Mouse (Mus musculus): ENCODE data around the gene Tgm2.

Gene Tgm2

GRCm38 (mm10) chr2:158106947-158107587 is 39.2 kb downstream of the Tgm2 start:
- peak; percentile 76 for DNase-seq

DNA sequence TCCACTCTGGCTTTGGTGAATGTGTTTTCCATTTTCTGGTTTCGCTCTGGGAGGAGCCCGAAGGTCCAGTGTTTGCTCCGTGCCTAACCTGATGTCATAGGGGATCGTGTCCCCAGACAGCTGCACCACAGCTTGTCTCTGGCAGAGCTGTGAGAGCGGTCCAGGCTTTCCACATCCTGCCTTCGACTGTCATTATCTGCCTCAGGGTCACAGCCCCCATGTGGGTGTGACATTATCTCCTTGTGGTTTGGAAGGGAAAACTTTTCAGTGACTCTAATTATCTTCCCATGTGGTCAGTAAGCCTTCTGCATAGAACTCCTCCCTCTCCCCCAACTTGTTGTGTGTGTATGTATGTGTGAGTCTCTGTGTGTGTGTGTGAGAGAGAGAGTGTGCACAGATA is 40.6 kb downstream of the Tgm2 start:
- DNase-seq: no peak

GRCm38 (mm10) chr2:158104966-158105365 is 41.3 kb downstream of the Tgm2 start:
- DNase-seq: no peak

DNA sequence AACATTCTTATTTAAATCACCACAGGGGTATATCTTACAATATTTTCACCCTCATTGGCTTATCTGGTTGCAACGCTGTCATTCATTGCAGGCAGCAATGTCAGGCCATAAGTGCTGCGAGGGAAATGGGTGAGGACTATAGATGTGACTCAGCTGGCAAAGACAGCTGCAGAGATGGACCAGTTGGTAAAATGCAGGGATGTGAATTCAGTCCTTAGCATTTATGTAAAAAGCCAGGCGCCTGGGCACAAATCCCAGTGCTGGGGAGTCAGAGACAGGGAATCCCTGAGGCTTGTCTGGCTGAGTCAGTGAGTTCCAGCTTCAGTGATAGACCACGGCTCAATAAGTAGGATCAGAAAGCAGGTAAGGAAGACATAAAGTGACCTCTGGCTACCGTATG is 44.5 kb downstream of the Tgm2 start:
- DNase-seq: no peak

DNA sequence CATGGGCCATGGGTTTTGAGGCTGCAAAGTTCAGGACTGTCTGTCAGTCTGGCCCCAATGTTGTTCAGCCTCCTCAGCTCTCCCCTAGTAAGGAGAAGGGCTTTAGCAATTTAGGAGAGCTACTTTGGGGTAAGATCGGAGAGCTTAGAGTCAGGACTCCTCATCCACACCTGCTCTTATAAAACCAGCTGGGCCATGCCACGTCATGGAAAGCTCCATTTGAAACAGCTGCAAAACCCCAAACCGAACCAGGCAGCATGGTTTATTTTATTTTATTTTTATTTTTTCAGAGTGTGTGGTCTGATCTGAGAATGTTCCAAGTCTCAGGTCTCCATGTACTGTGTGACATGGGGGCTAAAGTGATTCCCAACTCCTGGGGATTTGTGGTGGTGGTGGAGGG is 46.7 kb downstream of the Tgm2 start:
- DNase-seq: no peak

DNA sequence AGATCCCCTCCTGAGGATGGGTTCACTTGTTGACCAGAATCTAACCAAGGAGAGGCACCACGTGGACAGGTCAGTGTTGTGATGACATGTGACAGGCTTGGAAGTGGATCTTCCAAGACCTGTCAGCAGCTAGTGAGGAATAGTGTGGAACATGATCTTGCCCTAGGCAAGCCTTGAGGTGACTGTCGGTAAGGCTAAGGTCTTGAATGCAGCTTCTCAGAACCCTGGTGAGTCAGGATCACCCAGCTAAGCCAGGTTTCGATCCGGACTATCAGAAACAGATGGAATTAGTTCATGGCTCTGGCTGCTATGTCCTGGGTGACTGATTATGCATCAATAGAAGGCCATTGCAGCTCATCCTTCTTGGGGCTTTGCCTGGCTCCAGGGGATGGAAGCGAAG is 47.5 kb downstream of the Tgm2 start:
- no peak for DNase-seq

DNA sequence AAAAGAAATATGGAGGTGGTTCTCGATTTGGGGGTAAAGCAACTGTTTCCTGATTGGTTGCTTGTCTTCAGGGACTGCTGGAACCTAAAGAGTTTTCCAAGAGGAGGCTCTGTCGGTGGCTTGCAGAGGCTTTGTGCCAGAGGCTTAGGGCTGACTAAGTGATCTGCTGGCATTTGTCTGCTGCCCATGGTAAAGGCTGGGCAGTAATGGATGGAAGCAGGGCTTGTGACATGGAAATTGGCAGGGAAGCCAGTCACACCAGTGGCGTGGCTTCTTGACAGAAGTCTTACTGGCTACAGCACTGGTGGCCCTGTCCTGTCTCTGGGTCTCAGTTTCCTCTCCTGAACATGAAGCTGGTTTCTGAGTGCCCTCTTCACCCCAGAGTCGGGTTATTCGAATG is 49.2 kb downstream of the Tgm2 start:
- no peak for DNase-seq

DNA sequence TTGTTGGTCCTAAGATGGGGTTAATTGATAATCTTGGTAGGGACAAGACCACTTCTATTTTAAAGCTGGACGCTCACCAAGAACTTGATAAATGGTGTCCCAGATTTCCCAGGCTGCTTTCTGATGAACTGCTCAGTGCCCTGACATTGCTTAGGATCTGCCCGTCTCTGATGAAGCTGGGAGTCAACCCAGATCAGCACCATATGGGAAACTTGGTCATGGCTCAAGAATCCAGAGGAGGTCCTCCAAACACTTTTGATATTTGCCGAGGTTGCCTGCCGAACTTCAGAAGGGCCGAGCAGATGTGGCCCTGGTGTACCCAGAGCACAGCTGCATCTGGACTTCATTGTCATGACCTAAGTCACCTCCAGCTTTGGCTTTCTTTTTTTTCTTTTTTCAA is 51.4 kb downstream of the Tgm2 start:
- no peak for DNase-seq

- no peak for DNase-seq
Observed at GRCm38 (mm10) chr2:158094300-158094699, 51.9 kb downstream of the Tgm2 start.

DNA sequence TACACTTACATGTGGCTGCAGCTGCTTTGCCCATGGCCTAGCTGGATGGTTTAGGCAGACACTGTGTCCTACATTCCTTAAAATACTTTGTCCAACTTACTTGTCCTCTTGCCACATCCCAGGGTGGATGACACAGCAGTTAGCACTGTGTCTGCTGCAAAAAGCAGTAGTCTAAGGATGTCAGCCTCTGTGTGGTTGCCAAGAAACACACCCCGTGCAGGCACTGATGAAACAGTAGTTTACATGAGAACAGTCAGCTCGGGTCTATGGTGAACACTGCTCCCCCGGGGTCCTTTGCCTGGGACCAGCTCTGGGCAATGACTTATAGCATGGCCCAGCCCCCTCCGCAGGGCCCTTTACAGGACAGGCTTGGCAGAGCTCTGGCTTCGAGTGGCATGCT is 52.9 kb downstream of the Tgm2 start:
- DNase-seq: peak; percentile 44

DNA sequence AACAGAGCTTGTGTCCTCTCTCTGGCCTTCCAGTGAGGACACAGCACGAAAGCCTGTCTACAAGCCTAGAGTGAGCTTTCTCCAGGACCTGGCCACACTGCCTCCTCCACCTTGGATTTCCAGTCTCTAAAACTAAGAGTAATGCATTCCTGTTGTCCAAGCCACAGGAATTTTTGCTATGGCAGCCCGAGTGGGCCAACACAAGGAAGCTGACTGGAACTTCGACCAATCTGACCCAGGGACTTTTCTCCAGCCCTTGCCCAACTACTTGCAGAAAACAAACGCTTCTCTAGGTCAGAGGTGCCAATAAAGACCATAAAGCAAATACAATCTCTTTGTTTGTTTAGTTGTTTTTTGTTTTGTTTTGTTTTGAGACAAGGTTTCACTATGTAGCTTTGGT is 56.1 kb downstream of the Tgm2 start:
- no peak for DNase-seq

GRCm38 (mm10) chr2:158084486-158084885 is 61.8 kb downstream of the Tgm2 start:
- no peak for DNase-seq

DNA sequence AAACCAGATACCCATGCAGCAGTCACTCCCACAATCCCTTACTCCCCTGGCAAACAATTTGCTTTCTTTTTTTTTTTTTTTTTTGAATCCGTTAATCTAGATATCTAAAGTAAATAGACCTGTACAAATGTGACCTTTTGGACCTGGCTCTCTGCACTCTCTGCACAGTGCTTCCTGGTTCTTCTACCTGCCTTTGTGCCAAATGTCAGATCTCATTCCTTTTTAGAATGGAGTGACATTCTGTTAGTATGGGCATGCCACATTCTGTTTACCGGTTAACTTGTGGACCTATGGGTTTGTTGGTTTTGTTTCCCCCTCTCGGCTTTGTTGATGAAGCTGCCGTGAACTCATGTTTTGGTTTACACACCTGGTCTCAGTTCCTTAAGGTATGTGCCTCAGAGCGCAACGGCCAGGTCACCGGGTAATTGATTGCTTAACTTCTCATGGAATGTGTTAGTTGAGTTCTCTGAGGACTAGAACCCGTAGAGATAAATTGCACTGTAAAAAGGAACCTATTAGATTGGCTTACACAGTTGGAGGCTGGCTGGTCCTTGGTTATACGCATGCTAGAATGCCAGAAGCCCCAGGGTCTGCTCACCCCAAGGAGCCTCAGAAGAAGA is 65.5 kb downstream of the Tgm2 start:
- DNase-seq: no peak

DNA sequence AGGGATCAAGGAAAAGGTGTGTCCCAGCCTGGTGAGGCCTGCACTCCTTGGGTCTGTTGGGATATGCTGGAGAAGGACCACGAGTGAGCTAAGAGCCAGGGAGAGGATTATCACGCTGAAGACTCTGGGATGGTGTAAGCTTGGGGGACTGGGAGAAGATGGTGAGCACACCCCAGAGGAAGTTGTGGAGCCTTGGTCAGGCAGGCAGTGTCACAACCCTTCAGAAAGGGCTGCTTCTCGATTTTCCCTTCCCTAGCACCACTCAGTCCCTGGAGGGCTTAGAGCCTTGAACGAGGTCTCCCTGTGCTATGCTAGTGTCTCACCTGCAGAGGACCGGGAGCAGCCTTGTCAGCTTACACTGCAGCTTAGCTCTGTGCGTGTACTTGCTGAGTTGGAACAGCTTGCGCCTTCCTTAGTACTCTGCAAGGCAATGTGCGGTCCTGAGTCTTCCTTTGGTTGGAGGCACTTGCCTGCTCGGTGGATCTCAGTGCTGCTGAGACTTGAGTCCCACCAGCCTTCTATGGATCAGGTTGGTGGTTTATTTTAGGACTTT is 66.3 kb downstream of the Tgm2 start:
- no peak for DNase-seq

DNA sequence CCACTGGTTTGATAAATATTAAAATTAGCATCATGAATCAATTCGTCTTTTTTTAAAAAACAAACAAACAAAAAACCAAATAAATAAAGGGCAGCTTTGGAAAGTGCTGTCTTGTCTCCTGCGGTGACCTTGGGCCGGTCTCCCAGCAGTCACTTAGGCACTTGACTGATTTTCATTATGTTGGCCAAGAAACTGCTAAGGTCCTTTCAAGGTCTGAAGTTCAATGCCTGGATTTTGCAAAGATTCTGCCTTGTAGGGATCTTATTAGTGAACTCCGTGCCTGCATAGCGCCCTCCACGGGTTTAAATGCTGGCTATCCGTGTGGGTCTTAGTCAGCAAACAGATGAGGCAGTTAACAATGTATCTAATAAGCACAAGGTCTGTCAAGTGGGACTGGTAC is 67.3 kb downstream of the Tgm2 start:
- DNase-seq: no peak

DNA sequence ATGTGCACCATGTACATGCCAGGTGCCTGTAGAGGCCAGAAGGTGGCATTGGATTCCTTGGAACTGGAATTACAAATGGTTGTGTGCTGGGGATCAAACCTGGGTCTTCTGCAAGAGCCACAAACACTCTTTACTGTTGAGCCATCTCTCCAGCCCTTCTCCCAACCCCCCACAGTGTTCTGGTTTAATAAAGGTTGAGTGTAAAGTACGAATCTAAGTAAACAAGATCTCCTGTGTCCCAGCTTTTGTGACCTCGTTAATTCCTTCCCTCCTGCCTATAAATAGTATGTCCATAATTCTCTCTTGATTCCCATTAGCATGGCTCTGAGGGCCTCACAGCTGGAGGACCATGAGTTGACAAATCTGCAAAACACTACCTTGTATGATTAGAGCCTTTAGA is 68.3 kb downstream of the Tgm2 start:
- no peak for DNase-seq

GRCm38 (mm10) chr2:158076690-158077089 is 69.5 kb downstream of the Tgm2 start:
- no peak for DNase-seq

DNA sequence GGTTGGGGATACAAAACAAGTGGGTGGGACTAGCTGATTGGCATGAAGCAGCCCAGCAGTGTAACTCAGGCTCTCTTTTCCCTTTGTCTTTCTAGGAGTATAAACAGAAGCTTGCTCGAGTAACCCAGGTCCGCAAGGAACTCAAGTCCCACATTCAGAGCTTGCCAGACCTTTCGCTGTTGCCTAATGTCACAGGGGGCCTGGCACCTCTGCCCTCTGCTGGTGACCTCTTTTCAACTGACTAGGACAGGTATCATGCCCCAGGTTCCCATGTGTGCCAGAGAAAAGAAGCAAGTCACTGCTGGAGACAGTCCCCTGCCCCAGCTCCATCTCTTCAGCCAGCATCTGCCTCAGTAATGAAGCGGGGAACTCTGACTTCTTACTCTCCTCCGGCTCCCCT is 71.4 kb downstream of the Tgm2 start:
- no peak for DNase-seq

DNA sequence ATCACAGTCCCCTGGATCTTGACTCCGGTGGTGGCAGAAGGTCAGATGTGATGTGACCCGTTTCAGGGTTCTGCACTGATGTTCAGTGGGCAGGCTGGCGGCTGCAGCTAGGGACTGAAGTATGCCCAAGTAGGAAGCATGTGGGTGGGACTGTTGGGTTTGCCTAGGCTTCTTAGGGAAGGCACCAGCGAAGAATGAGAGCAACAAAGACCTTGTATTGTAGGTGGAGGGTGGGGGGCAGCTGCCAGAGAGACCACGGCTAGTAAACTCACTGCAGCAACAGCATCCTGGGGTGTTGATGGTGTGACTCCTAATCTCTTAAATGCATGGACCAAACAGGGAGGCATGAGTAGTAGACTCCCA is 74.6 kb downstream of the Tgm2 start:
- DNase-seq: no peak

DNA sequence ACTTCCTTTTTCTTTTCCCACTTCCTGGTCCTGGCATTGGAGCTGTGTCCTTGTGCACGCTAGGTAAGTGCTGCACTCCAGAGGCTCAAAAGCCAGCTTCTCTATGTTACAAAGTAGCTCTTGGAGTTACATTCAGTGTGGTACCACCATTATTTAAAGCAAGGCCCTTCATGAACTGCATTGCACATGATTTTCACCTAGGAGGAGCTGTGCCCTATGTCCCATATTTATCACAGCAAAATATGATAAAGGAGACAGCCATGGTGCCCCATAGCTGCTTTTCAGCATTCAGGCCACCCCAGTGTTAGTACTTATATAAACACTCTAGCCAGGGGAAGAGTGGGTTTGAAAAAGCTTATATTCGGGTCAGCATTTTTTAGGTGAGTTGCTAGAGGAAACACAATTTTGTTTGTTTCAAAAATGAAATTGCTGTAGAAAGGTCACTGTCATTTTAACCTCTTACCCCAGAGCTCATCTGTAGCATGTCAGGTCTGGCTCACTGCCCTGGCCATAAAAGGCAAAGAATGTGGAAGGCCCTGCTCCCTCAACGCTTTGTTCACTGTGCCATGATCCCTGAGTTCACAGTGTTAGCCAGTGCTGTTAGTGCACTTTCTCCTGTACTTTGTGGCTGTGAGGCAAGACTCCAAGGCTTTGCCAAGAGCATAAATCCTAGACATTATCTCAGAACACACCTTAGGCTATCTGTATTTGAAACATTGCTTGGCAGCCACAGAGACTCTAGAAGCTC is 75.2 kb downstream of the Tgm2 start:
- no peak for DNase-seq

DNA sequence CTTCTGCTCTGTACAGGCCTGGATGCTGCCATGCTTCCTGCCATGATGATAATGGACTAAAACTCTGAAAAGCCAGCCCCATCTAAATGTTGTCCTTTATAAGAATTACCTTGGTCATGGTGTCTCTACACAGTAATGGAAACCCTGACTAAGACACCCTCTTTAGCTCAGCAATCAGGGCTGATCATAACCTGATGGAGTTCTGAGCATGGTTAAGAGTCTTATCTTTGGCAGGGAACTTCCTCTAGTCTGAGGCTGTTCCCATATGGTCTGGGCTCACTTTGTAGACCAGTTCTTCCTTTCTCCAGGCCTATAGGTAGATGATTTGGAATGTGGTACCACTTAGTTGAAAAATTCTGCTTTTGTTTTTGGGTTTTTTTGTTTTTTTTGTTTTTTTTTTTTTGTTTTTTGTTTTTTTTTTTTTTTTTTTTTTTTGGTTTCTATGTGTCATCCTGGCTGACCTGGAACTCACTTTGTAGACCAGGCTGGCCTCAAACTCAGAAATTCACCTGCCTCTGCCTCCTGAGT is 77.7 kb downstream of the Tgm2 start:
- DNase-seq: no peak

DNA sequence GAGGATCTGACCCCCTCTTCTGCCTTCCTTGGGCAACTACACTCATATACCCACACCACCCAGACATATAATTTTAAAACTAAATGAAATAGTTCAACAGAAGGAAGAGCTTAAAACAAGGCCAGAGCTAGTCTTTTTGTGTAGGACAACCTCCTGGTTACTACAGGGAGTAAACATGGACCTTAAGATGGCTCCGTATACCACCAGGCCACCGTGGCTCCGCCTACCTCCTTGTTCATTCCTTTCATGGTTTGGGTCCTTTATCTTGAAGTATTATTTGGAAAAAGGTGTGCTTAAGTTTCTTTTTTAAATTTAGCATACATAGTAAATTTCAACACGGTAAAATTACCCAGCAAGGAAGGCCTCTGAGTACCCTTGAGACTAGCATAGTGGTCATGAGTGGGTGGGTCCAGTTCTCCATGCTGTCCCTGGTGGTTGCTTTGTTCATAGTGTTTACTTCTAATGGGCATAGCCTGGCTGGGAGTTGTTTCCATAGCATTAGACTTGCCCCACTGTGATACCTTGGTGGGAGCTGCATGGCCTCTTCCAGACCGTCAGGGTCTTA is 78.9 kb downstream of the Tgm2 start:
- no peak for DNase-seq

GRCm38 (mm10) chr2:158066456-158066855 is 79.8 kb downstream of the Tgm2 start:
- DNase-seq: no peak
